In genomic region chr14:60978129-60978528, GRCm38 (mm10) we compare ENCODE assay signal across 26 mouse cellular contexts.
DNase-seq lines count a peak whose midpoint lies in the region; ATAC-seq lines count a peak whose summit lies in the region.
"Had no signal": no experiment of that assay in that cellular context is flagged by ENCODE, and none has a peak within 500 bp of the region (broad histone marks: within the 10 kb centered on the region; RNA-seq: fewer than 3 reads in every experiment).

No protein-coding gene starts in this region.

- 0 out of 2 replicates have a peak, but pooled peaks cover 6% of the 10 kb centered on the region for H3K36me3 ChIP-seq in embryonic facial prominence, embryonic 12.5 days
- H3K36me3 ChIP-seq: stomach, embryonic 15.5 days had no signal

- no peak overlapping the region for H3K9ac ChIP-seq in embryonic facial prominence, embryonic 12.5 days
- H3K9ac ChIP-seq: forebrain, embryonic 15.5 days; heart, embryonic 15.5 days; hindbrain, embryonic 13.5 days; stomach, embryonic 15.5 days had no signal

- no peak for ATAC-seq in embryonic facial prominence, embryonic 12.5 days (ENCODE audit: insufficient number of reproducible peaks, insufficient read depth, low FRiP score, low TSS enrichment)
- ATAC-seq: forebrain, embryonic 15.5 days; inflammation-experienced regulatory T-cells, adult 6 months; midbrain, embryonic 16.5 days had no signal

- DNase-seq in embryo, embryonic 10 days (ENCODE audit: low spot score), result peak; percentile 39
- no peak for DNase-seq in embryo, embryonic 9.5 days (ENCODE audit: extremely low spot score)
- peak; percentile 57 for DNase-seq in forelimb bud, embryonic 11.5 days (ENCODE audit: low read depth, low spot score)
- DNase-seq in mesoderm, embryonic 11.5 days (ENCODE audit: low read depth, low spot score), result peak; percentile 49
- DNase-seq in frontal cortex, postnatal 14 days (ENCODE audit: low spot score in 2 of 2), result no peak
- no peak for DNase-seq in layer of hippocampus, postnatal 36 days
- no peak for DNase-seq in yolk sac, embryonic 10.5 days (ENCODE audit: low spot score)
- DNase-seq: adrenal gland, postnatal 25 days; cerebellum, adult 9-10 months; gastrocnemius, postnatal 25 days; heart, adult 2 months; heart, postnatal 36 days; kidney, adult 2 months; kidney, postnatal 10 days; right cerebral cortex, postnatal 4 days; thymus, adult 18-20 months; thymus, postnatal 4 days had no signal

- H3K27me3 ChIP-seq in embryonic facial prominence, embryonic 12.5 days, result no peaks in the 10 kb centered on the region
- H3K27me3 ChIP-seq: forebrain, embryonic 15.5 days; heart, embryonic 15.5 days; hindbrain, embryonic 13.5 days; stomach, embryonic 15.5 days had no signal

- H3K4me1 ChIP-seq in embryonic facial prominence, embryonic 12.5 days, result peaks cover 25% of the 10 kb centered on the region
- H3K4me1 ChIP-seq: forebrain, embryonic 15.5 days; hindbrain, embryonic 13.5 days; stomach, embryonic 15.5 days had no signal

- peak overlapping the region; percentile 59 for H3K27ac ChIP-seq in embryonic facial prominence, embryonic 12.5 days
- H3K27ac ChIP-seq: forebrain, embryonic 15.5 days; heart, adult 2 months; heart, embryonic 15.5 days; hindbrain, embryonic 13.5 days; macrophage; midbrain, embryonic 10.5 days; stomach, embryonic 15.5 days had no signal

- H3K4me2 ChIP-seq in embryonic facial prominence, embryonic 12.5 days (replicated peaks), result no peak overlapping the region
- H3K4me2 ChIP-seq: forebrain, embryonic 15.5 days; heart, embryonic 15.5 days; hindbrain, embryonic 13.5 days; stomach, embryonic 15.5 days had no signal

- H3K4me3 ChIP-seq in embryonic facial prominence, embryonic 12.5 days, result no peak overlapping the region
- H3K4me3 ChIP-seq: forebrain, embryonic 15.5 days; heart, adult 2 months; heart, embryonic 15.5 days; hindbrain, embryonic 13.5 days; midbrain, embryonic 10.5 days; stomach, embryonic 15.5 days had no signal

- H3K9me3 ChIP-seq in embryonic facial prominence, embryonic 12.5 days, result no peaks in the 10 kb centered on the region
- H3K9me3 ChIP-seq: forebrain, embryonic 15.5 days; heart, embryonic 15.5 days; hindbrain, embryonic 13.5 days; midbrain, embryonic 10.5 days; stomach, embryonic 15.5 days had no signal

- 21% methylated on average over 6 of the region's 6 CpGs for whole genome bisulfite sequencing in embryonic facial prominence, embryonic 12.5 days

Comparison
In these comparisons a context has a peak if more than half of its experiments do, and no peak if none do; other contexts are left out.
1. DNase-seq: peak in embryo, embryonic 10 days (single experiment), forelimb bud, embryonic 11.5 days (single experiment) and mesoderm, embryonic 11.5 days (single experiment); none in embryo, embryonic 9.5 days (single experiment), frontal cortex, postnatal 14 days (0 of 2), layer of hippocampus, postnatal 36 days (0 of 2) and yolk sac, embryonic 10.5 days (single experiment).